In the genomic region with DNA sequence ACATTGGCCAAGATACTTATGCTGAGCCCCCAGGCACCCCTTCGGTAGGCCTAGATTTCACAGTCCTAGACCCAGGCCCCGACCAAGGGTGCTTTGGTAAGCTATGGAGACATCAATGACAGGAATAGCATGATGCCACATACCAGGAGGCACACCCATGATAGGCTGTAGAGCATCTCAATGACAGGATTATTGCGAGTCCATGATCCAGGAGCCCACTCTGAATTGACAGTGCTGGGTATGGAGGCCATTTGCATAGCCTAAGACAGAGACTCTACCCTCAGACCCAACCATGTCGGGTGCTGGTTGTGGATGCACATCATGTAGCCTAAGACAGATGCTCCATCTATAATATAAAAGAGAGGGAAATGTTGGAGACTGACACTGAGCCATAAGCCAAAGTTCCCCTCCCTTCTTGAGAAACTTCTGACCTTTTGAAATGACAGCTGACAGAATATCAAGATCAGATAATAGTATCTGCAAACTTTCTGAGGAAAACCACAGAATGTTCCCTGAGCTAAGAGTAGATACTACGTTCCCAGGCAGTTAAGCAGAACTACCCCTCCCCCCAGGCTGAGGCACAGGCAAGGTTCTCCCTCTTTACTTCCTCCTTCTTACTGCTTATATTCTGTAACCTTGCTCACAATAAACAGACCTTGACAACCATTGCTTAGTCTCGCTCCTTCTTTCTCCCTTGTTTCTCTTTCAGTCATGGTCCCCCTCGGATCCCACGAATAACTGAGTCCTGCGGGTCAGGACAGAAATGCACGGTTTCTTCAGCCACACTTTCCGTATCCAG, we compare ENCODE assay signal across 8 mouse cellular contexts.
DNase-seq lines count a peak whose midpoint lies in the region; ATAC-seq lines count a peak whose summit lies in the region.

No protein-coding gene starts in this region.

- ATAC-seq in activated CD4-positive, CD25-positive, alpha-beta regulatory T cell, adult 4 months: peak; percentile 71

- peak; percentile 64 for DNase-seq in layer of hippocampus, adult 9-11 months
- no peak for DNase-seq in layer of hippocampus, adult 8-10 months (ENCODE audit: low spot score in 2 of 2)
- DNase-seq in lung, postnatal 4 days: peak; percentile 35 to 43
- DNase-seq in thymus, postnatal 14 days: peak; percentile 70
- no peak for DNase-seq in right cerebral cortex, postnatal 4 days
- no peak for DNase-seq in kidney, postnatal 4 days
- DNase-seq in urinary bladder, postnatal 25 days (ENCODE audit: low spot score): no peak

Comparison
In these comparisons a context has a peak if more than half of its experiments do, and no peak if none do; other contexts are left out.
1. DNase-seq: peak in layer of hippocampus, adult 9-11 months (single experiment), lung, postnatal 4 days (2 of 2) and thymus, postnatal 14 days (single experiment); none in layer of hippocampus, adult 8-10 months (0 of 2), right cerebral cortex, postnatal 4 days (single experiment), kidney, postnatal 4 days (0 of 2) and urinary bladder, postnatal 25 days (single experiment).